Mouse (Mus musculus) liver, embryonic 14.5 days (tissue): Measurements from ENCODE around the gene Slco2a1. TPM values are rescaled to one million over a fixed set of nuclear protein-coding genes. Genes with fewer than 3 reads are reported as not detected.

Source experiments
- ATAC-seq: fragments of 200-750 bp; cut with Nextera tagmentation; 2 replicates; pipeline ENCODE4 v1.8.0; 2017; ENCODE audit warnings: moderate number of reproducible peaks, mild to moderate bottlenecking, moderate library complexity; ENCODE audit not compliant: insufficient read depth
- DNase-seq, 3 experiments: peaks; one replicate each; pipeline ENCODE4 v3.0.0-alpha.2; 2012 to 2013; ENCODE audit warnings: low read depth in 3 of 3, low spot score in 3 of 3
- H3K27ac ChIP-seq: fragments of 300-500 bp; sonication (generic); 2 replicates; pipeline ENCODE4 v1.5.1; 2014; ENCODE audit warnings: moderate library complexity, mild to moderate bottlenecking, control low read depth, inconsistent platforms
- H3K27me3 ChIP-seq: fragments of 300-500 bp; sonication (generic); 2 replicates; pipeline ENCODE4 v1.6.1; 2014; ENCODE audit warnings: mild to moderate bottlenecking, low read length, moderate library complexity; ENCODE audit not compliant: control insufficient read depth, insufficient read depth
- H3K36me3 ChIP-seq: fragments of 300-500 bp; sonication (generic); replicated peaks from 2 replicates; pipeline ENCODE4 v1.6.1; 2014; ENCODE audit warnings: low read depth; ENCODE audit not compliant: control insufficient read depth, insufficient read depth
- H3K4me1 ChIP-seq, 2 experiments: fragments of 200-500 bp in 1 of 2; fragments of 300-500 bp in 1 of 2; sonication (generic) in 1 of 2; replicated peaks; 2 replicates each; pipeline ENCODE4 v1.6.1; 2012 to 2014; ENCODE audit warnings: antibody characterized with exemption in 1 of 2, inconsistent platforms in 1 of 2, low read length in 1 of 2; ENCODE audit not compliant: control insufficient read depth in 2 of 2, insufficient read depth in 2 of 2
- H3K4me2 ChIP-seq: fragments of 300-500 bp; sonication (generic); 2 replicates; pipeline ENCODE4 v1.6.1; 2014; ENCODE audit warnings: low read depth, mild to moderate bottlenecking, control low read depth, moderate library complexity
- H3K4me3 ChIP-seq, 2 experiments: fragments of 200-500 bp in 1 of 2; fragments of 300-500 bp in 1 of 2; sonication (generic) in 1 of 2; 2 replicates each; pipeline ENCODE4 v1.5.1; 2012 to 2014; ENCODE audit warnings: low read depth in 2 of 2, low read length in 2 of 2, mild to moderate bottlenecking in 2 of 2, control low read depth in 1 of 2, inconsistent platforms in 1 of 2, moderate library complexity in 1 of 2; ENCODE audit not compliant: insufficient read depth in 1 of 2
- H3K9ac ChIP-seq: fragments of 300-500 bp; sonication (generic); replicated peaks from 2 replicates; pipeline ENCODE4 v1.6.1; 2014; ENCODE audit warnings: mild to moderate bottlenecking, control low read depth, moderate library complexity
- H3K9me3 ChIP-seq: fragments of 300-500 bp; sonication (generic); 2 replicates; pipeline ENCODE4 v1.6.1; 2016; ENCODE audit warnings: low read length, mixed read lengths; ENCODE audit not compliant: control insufficient read depth
- CTCF ChIP-seq: IDR thresholded peaks from 2 replicates; pipeline ENCODE4 v1.5.1; 2016; ENCODE audit warnings: antibody characterized with exemption, low read depth, control low read depth
- EP300 ChIP-seq: IDR thresholded peaks from 2 replicates; pipeline ENCODE4 v1.6.1; 2016; ENCODE audit warnings: antibody characterized with exemption, low read depth
- WGBS: fragments of 180-500 bp; shearing (Covaris S2); extraction: QIAGEN DNeasy Blood & Tissue Kit; methylation state at CpG from one replicate; pipeline ENCODE4 v1.1.7; 2014; ENCODE audit not compliant: insufficient replicate concordance; 5-methylcytosine and 5-hydroxymethylcytosine counted together
- polyA plus RNA-seq, 2 experiments: library from polyadenylated mRNA; depleted of rRNA in 1 of 2; stranded (reverse) in 1 of 2; unstranded in 1 of 2; fragments of >200 nt; fragmentation: Nextera tagmentation in 1 of 2; extraction: Ambion mirVana in 1 of 2; gene quantifications; 2 replicates each; pipeline versions ENCODE4 v1.2.1 to v1.2.3; 2012 to 2014

Gene Slco2a1
- polyA plus RNA-seq, 2 experiments, result 1.7 to 3.3 TPM

DNA sequence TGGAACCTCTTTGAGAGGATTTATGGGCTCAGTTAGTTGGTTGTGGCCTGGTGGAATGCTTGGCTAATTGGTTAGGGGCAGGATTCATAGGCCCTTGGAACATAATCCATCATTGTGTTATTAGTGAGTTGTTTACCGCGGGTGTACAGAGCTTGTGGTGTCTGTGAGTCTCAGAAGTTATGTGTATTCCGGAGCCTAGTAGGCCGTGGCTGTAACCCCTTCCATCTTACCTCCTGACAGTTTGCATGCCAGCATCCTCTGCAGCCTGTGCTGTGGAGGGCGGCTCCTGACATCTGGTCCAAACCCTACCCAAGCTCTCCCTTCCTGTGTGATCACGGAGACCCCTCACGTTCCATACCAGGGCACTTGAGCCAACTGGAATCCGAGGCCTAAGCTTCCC, 125.8 kb downstream of the Slco2a1 start:
- H3K9me3 ChIP-seq, result no peaks in the 10 kb centered on the region

GRCm38 (mm10) chr9:103114901-103115300, 126.4 kb downstream of the Slco2a1 start:
- DNase-seq (no peak), ATAC-seq (no peak)
- TF ChIP-seq EP300 (no peak), CTCF (no peak)
- Histone ChIP-seq H3K27me3 (peaks cover 38% of the 10 kb centered on the region), H3K4me3 (no peak overlapping the region), H3K27ac (no peak overlapping the region), H3K36me3 (no peaks in the 10 kb centered on the region), H3K4me1 (no peaks in the 10 kb centered on the region), H3K4me2 (no peak overlapping the region), H3K9me3 (no peaks in the 10 kb centered on the region), H3K9ac (no peak overlapping the region)
- WGBS, result 70% methylated on average over 13 of the region's 13 CpGs

More for the DNA sequence above, 125.8 kb downstream of the Slco2a1 start:
- no peaks in the 10 kb centered on the region for H3K4me1 ChIP-seq
- no peak overlapping the region for H3K27ac ChIP-seq
- no peak overlapping the region for H3K4me3 ChIP-seq
- no peak overlapping the region for H3K4me2 ChIP-seq
- no peak overlapping the region for H3K9ac ChIP-seq
- 62% methylated on average over 8 of the region's 8 CpGs for WGBS
- H3K36me3 ChIP-seq, result no peaks in the 10 kb centered on the region
- no peak for DNase-seq
- H3K27me3 ChIP-seq, result peaks cover 41% of the 10 kb centered on the region
- TF ChIP-seq CTCF (no peak), EP300 (no peak)
- ATAC-seq, result no peak

DNA sequence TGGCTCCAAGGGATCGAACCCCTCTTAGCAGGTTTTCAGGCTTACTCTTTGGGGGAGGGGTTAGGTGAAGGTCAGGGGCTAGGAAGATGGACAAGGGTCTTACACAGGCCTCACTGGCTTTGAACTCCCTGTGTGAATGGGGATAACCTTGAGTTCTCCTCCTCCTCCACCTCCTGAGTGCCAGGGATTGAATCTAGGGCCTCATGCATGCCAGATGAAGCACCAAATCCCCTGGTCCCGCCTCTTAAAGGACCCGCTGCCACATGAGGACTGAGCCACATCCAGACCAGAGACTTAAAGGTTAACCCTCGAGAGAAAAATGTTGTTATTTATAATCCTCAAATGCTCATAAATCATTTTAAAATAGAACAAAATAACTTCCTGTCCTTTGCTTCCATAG, 128.4 kb downstream of the Slco2a1 start:
- H3K4me3 ChIP-seq, result no peak overlapping the region
- ATAC-seq, result no peak
- TF ChIP-seq CTCF, result no peak
- TF ChIP-seq EP300, result no peak
- H3K9me3 ChIP-seq, result no peaks in the 10 kb centered on the region
- H3K36me3 ChIP-seq, result no peaks in the 10 kb centered on the region
- peaks cover 17% of the 10 kb centered on the region for H3K27me3 ChIP-seq
- H3K4me2 ChIP-seq, result no peak overlapping the region
- no peak overlapping the region for H3K27ac ChIP-seq
- H3K9ac ChIP-seq, result no peak overlapping the region
- no peaks in the 10 kb centered on the region for H3K4me1 ChIP-seq
- 42% methylated on average over 4 of the region's 4 CpGs for WGBS
- DNase-seq, result no peak

- TF ChIP-seq EP300 (no peak), CTCF (no peak)
- Histone ChIP-seq H3K9me3 (no peaks in the 10 kb centered on the region), H3K36me3 (no peaks in the 10 kb centered on the region), H3K4me2 (no peak overlapping the region), H3K27me3 (peaks cover 12% of the 10 kb centered on the region), H3K27ac (no peak overlapping the region), H3K9ac (no peak overlapping the region), H3K4me1 (no peaks in the 10 kb centered on the region), H3K4me3 (no peak overlapping the region)
- DNase-seq (no peak), ATAC-seq (no peak)
- 49% methylated on average over 5 of the region's 5 CpGs for WGBS
These were observed 129.0 kb downstream of the Slco2a1 start for GRCm38 (mm10) chr9:103117495-103117894.

- ATAC-seq, result no peak
These were observed 129.4 kb downstream of the Slco2a1 start for GRCm38 (mm10) chr9:103117951-103118350.

More at GRCm38 (mm10) chr9:103117951-103118350, 129.4 kb downstream of the Slco2a1 start:
- no peak overlapping the region for H3K27ac ChIP-seq
- no peak for DNase-seq
- no peak overlapping the region for H3K9ac ChIP-seq
- no peak for TF ChIP-seq EP300
- H3K4me3 ChIP-seq, result no peak overlapping the region
- no peaks in the 10 kb centered on the region for H3K4me1 ChIP-seq
- 66% methylated on average over 8 of the region's 8 CpGs for WGBS
- H3K4me2 ChIP-seq, result no peak overlapping the region
- peaks cover 7% of the 10 kb centered on the region for H3K27me3 ChIP-seq
- no peaks in the 10 kb centered on the region for H3K9me3 ChIP-seq
- no peaks in the 10 kb centered on the region for H3K36me3 ChIP-seq
